Mouse (Mus musculus) embryo, embryonic 11 days (tissue): ENCODE data around the gene Dhrs7.
"Not testable (repeated sequence)": the region's sequence is repeated elsewhere in the genome, so short reads cannot be mapped to it uniquely, and the experiment has no call there.

Experiments used
- DNase-seq: peaks from one replicate; pipeline ENCODE4 v3.0.0-alpha.2; 2015

Gene Dhrs7

DNA sequence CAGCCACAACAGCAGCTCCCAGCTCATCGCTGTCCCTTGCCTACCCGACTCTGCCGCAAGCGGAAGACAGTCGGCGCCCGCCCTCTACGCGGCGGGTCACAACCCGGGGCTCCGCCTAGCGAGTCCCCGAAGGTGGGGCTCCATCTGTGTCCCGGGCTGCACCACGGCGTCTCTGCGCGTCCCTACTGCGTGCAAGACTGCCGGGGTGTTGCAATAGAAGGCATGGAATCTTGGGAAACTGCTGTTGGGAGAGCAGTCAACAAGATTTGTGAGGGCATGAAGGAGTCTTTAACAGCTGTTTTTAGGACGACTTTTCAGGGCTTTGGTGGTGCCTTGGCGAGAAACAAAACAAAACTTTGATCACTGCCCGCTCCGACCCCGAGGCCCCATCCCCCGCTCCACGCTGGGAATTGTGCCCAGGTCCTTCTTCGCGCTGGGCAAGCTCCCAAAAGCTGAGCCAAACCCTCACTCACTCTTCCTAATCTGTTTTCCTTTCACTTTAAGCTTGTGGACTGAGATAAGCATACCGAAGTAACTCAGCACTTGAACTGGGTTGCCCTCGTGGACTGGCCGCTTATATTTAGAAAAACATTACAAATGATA lies at the start of gene Dhrs7:
TSS of gene Dhrs7 (minus strand) at position 175 of the 603 bp plus-strand sequence.
- peak; percentile 89 for DNase-seq

- DNase-seq = no peak
Measured at GRCm38 (mm10) chr12:72709981-72710380, 45.3 kb upstream of the Dhrs7 start.

DNA sequence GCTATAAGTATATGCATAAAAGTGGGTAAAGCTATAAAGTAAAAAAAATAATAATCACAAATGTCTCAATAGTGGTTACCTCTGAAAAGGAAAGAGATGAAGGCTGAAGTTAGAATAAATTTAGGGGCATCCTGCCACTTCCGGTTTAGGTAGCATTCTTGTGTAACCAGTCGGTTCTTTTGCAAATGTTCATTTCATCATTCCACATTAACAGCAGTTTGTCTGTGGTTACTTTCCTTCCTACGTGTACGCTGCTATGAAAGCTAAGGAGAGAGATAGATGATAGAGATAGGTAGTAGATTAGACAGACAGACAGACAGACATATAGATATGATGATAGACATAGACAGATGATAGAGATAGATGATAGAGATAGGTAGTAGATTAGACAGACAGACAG lies 39.4 kb upstream of the Dhrs7 start:
- DNase-seq = no peak

GRCm38 (mm10) chr12:72700013-72700412 lies 35.3 kb upstream of the Dhrs7 start:
- no peak for DNase-seq

DNA sequence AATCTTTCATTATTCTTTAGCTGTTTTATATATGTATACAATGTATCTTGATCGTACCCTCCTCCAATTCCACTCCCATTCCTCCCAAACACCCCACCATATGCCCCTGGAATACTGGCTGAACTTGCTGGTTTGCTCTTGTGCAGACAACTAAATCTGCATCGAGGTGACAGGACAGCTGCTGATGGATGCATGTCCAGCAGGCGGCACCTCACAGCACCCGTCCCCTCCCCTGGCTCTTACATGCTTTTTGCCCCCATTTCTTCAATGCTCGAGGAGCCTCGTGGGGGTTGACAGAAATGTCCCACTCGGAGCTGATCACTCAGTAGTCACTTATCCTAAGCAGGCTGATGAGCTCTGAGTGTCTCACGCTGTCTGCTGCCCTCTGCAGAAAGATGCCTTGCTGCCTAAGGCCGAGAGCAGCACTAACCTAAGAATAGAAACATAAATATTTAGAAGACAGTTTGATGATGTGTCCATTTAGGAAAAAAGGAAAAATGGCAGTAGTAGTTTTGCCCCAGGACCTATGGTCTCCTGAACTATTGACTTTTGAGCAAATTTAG lies 30.3 kb upstream of the Dhrs7 start:
- peak; percentile 16 for DNase-seq

DNA sequence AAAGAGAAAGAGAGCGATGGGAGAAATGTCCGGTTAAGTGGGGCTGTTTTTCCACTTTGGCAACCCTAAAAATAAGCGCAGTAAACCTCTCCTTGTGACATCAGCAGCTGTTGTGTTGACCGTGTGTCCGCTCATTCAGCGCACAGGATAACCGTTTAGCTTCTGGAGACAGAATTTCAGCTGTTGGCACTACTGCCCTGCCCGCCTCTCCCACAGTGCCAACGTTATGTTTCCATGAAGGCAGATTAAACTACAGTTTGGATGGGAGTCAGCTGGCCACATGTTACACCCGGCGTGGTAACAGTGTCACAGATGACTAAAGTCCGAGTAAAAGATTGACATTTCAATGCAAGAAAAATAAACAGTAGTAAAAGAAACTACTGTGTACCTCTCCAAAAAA lies 29.7 kb upstream of the Dhrs7 start:
- DNase-seq = no peak

DNA sequence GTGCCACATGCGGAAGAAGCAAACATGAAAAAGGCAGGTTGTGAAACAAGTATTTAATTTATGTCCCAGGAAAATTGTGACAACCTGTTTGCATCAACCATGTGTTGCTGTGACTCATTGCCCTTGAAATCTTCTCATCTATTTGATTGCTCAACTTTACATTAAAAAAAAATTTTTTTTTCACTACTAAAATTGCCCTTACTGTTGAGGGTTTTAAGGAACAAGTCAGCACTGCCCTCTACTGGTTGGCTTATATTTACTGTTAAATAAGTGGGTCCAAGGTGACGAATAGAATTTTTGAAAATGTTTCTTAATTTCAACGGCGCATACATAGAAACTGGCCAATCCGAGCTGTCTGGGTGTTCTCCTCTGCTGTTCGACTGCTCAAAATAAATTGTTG lies 29.2 kb upstream of the Dhrs7 start:
- DNase-seq = peak; percentile 74

GRCm38 (mm10) chr12:72688281-72688680 lies 23.6 kb upstream of the Dhrs7 start:
- DNase-seq = not testable (repeated sequence)

- DNase-seq = not testable (repeated sequence)
Measured at GRCm38 (mm10) chr12:72687741-72688140, 23.0 kb upstream of the Dhrs7 start.

DNA sequence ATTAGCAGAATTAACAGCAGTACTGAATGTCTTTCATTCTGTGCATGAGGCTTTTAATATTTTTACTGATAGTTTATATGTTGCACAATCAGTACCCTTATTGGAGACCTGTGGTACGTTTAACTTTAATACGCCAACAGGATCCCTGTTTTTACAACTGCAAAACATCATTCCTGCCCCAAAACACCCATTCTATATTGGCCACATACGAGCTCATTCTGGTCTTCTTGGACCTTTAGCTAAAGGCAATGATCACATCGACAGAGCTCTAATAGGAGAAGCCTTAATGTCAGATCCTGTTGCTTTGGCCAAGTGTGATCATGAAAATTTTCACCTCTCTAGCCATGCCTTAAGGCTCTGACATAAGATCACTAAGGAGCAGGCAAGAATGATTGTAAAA lies 21.9 kb upstream of the Dhrs7 start:
- DNase-seq = not testable (repeated sequence)

DNA sequence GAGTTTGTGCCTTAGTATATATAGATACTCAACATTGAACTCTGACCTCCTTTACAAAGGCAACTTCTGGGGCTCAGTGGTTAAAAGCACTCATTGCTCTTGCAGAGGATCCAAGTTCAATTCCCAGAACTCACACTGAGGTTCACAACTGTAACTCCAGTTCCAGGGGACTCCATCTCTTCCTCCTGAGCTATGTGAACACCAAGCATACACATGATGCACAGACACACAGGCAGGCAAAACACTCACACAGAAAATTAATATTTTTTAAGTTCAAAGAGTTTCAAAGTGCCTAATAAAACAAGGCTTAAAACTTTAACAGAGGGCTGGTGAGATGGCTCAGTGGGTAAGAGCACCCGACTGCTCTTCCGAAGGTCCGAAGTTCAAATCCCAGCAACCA lies 18.9 kb upstream of the Dhrs7 start:
- no peak for DNase-seq

DNA sequence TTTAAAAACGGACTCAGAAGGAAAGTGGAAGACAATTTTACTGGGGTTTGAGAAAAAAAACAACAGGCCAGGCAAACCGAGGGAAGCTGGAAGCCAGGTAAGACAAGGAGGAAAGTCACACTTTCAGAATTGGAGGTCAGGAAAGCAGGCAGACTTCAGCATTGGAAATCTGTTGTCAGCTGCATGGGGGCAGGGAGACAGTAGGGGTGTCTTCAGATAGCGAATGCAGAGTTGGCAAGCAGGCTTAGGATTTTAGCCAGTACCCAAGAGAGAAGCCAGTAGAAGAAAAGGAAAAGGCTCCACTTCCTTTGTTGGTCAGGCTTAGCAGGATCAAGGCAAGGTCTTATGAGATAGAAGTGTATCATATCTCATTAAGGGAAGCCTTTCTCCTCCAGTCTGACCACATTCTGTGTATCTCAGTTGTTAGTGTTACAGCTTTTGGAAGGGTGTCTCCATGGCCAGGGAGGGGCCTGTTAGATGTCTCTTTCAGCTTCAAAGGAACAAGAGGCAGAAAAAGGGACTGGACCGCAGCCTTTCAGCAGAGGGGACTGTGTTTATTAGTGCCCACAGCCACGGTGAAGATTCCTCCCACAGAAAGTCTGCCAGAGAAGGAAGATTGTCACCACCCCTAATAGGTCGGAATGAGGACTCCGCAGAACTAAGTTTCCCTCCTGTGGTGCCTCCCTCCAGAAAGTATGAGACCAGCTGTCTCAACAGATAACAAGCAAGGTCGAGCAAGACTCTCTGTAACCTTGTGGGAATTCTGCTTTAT lies 18.0 kb upstream of the Dhrs7 start:
- DNase-seq = no peak

DNA sequence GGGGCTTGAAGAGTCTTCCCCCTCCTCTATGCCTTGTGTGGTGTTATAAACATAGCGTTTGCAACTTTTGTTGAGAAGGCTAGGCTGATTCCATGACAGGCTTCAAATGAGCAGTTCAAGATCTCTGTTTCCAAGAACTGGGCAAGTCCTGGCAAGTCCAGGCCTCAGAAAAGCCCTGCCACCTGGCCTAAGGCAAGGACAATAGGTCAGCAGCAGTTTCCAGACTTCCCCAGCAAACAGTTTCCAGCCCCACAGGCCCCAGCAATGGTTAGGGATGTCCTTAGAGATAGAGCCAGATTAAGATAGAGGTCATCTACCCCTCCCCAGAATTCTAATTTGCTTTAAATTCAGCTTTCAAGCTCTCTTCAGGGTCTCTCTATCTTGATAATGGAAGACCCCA lies 17.2 kb upstream of the Dhrs7 start:
- no peak for DNase-seq

GRCm38 (mm10) chr12:72679635-72680034 lies 14.9 kb upstream of the Dhrs7 start:
- no peak for DNase-seq

- no peak for DNase-seq
Measured at GRCm38 (mm10) chr12:72674820-72675219, 10.1 kb upstream of the Dhrs7 start.

DNA sequence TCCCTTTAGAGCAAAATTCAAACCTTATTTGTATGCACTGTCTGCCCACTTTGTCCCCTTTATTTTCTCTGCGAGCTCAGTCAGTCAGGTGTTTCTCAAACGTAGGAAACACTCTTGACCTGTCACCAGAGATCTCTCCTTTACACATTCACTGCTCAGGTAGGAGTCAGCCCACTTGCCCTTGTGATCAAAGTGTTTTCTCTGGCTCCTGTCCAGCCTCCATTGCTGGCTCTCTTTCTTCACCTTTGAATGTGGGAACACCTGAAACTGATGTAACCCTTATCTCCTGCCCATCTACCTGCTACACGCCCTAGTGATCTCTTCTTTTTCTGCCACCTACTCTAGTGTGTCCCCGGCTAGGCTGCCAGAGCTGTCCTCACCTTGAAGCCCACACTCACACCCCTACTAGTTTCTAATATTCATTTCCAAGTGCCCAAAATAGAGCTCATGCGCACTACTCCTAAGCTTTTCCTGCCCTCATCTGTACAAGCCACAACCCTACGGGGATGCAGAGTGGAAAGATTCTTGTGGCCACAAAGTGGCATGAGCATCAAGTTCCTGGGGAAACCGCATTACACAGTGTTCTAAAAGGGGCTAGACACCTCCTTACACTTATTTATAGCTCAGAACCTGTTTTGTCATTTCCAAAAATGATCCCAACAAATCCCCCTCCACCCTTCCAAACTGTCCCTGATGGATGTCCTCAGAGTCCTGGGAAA lies 9.5 kb upstream of the Dhrs7 start:
- no peak for DNase-seq

GRCm38 (mm10) chr12:72671516-72672135 lies 6.9 kb upstream of the Dhrs7 start:
- DNase-seq = no peak

- no peak for DNase-seq
Measured at GRCm38 (mm10) chr12:72670921-72671320, 6.2 kb upstream of the Dhrs7 start.

- DNase-seq = no peak
Measured at GRCm38 (mm10) chr12:72667868-72668469, 3.3 kb upstream of the Dhrs7 start.

DNA sequence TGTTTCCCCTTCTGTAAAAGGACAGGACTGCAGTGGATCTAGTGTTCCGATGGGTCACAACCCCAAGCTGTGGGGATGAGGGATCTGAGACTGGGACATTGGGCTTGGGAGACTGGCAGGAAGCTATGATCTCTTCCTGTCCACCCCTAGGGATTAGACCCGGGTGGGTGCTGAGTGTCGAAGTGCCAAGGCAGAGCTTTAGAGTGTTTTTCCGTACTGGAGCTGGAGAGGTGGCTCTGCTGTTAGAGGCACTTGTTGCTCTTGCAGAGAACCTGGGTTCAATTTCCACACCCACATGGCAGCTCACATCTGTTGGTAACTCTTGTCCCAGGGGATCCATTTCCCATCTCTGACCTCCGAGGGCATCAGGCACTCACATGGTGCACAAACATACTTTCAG lies 1.3 kb upstream of the Dhrs7 start:
- no peak for DNase-seq

DNA sequence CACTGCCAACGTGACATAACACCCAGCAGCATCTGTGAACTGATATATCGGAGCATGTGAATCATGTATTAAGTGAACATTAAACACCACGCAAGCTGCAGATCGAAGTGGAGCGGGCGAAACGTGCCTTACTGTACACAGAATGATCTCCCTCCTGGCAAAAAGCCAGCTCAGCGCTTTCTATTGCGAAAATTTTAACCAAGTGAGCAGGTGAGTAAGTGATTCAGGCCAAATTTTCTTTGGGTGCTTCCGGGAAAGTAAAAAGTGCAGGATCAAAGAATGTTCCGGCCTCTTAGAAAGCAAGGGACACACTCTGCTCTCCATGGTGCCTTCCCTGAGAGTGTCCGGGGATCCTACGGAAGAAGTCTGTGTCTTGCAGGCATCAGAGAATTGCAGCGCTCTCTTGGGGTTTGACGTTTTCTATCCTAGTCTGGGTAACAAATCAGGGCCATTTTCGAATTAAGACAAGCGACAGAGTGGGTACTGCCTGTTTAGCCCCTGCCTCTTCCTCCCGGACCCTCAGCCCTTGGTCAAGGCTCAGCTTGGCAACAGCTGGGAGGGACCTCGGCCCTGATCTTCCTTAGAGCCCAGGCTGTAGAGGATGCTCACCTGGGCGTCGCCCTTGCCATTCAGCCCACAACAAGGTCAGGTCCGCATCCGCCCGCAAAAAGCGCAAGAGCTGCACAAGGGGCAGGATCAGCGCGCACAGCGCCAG lies 532 bp downstream of the Dhrs7 start:
- DNase-seq = peak; percentile 29

DNA sequence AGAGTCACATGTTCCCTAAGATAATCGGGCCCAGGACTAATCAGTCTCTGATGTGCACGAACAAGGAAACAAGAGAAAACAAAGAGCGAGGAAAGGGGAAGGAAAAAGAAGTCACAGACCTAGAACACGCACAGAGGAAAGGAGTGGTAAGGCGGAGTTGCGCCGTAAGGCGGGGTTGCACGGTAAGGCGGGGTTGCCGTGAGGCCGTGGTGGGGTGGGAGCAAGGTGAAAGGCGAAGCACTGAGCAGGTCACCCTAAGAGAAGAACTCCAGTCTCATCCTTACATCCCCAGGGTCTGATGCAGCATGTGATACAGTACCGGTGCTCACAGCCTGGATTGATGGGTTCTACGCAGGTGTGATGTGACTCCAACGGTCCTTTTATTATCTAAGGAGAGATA lies 8.9 kb downstream of the Dhrs7 start:
- no peak for DNase-seq
